Mouse (Mus musculus) forebrain, embryonic 14.5 days (tissue): ENCODE data around the gene Synrg. TPM values are rescaled to one million over a fixed set of nuclear protein-coding genes. Genes with fewer than 3 reads are reported as not detected.
A peak's percentile ranks its signal among the peaks of the same experiment; 100 is the strongest.

Source experiments
- ATAC-seq: fragments of 200-750 bp; cut with Nextera tagmentation; 2 replicates; pipeline ENCODE4 v1.8.0; 2017; ENCODE audit warnings: mild to moderate bottlenecking, moderate library complexity
- DNase-seq: peaks from one replicate; pipeline ENCODE4 v3.0.0-alpha.2; 2015; ENCODE audit warnings: low spot score
- H3K27ac ChIP-seq: fragments of 300-500 bp; sonication (generic); 2 replicates; pipeline ENCODE4 v1.5.1; 2014; ENCODE audit warnings: low read depth, mild to moderate bottlenecking, control low read depth, low read length, moderate library complexity
- H3K27me3 ChIP-seq: fragments of 300-500 bp; sonication (generic); replicated peaks from 2 replicates; pipeline ENCODE4 v1.6.1; 2014; ENCODE audit warnings: low read length, control low read depth, mixed read lengths; ENCODE audit not compliant: control insufficient read depth, insufficient read depth
- H3K36me3 ChIP-seq: fragments of 300-500 bp; sonication (generic); 2 replicates; pipeline ENCODE4 v1.6.1; 2014; ENCODE audit warnings: low read length, control low read depth; ENCODE audit not compliant: control insufficient read depth, insufficient read depth
- H3K4me1 ChIP-seq: fragments of 300-500 bp; sonication (generic); 2 replicates; pipeline ENCODE4 v1.6.1; 2014; ENCODE audit warnings: antibody characterized with exemption, low read length, control low read depth; ENCODE audit not compliant: control insufficient read depth, insufficient read depth
- H3K4me2 ChIP-seq: fragments of 300-500 bp; sonication (generic); 2 replicates; pipeline ENCODE4 v1.6.1; 2014; ENCODE audit warnings: mild to moderate bottlenecking, control low read depth, low read length
- H3K4me3 ChIP-seq: fragments of 300-500 bp; sonication (generic); 2 replicates; pipeline ENCODE4 v1.5.1; 2014; ENCODE audit warnings: low read depth, low read length, control low read depth
- H3K9ac ChIP-seq: fragments of 300-500 bp; sonication (generic); 2 replicates; pipeline ENCODE4 v1.6.1; 2014; ENCODE audit warnings: mild to moderate bottlenecking, low read length, control low read depth, moderate library complexity
- H3K9me3 ChIP-seq: fragments of 300-500 bp; sonication (generic); replicated peaks from 2 replicates; pipeline ENCODE4 v1.6.1; 2016; ENCODE audit warnings: low read length, control low read depth, mixed read lengths; ENCODE audit not compliant: control insufficient read depth
- WGBS: fragments of 180-500 bp; shearing (Covaris S2); extraction: QIAGEN DNeasy Blood & Tissue Kit; methylation state at CpG from one replicate; pipeline ENCODE4 v1.1.7; 2014; 5-methylcytosine and 5-hydroxymethylcytosine counted together
- polyA plus RNA-seq: library from polyadenylated mRNA; unstranded; fragments of >200 nt; fragmentation: Nextera tagmentation; extraction: Ambion mirVana; gene quantifications from 2 replicates; pipeline ENCODE4 v1.2.1, GENCODE M21; 2014

Synrg gene
- polyA plus RNA-seq, 1 experiment from 2014 or later = 24.3 TPM

DNA sequence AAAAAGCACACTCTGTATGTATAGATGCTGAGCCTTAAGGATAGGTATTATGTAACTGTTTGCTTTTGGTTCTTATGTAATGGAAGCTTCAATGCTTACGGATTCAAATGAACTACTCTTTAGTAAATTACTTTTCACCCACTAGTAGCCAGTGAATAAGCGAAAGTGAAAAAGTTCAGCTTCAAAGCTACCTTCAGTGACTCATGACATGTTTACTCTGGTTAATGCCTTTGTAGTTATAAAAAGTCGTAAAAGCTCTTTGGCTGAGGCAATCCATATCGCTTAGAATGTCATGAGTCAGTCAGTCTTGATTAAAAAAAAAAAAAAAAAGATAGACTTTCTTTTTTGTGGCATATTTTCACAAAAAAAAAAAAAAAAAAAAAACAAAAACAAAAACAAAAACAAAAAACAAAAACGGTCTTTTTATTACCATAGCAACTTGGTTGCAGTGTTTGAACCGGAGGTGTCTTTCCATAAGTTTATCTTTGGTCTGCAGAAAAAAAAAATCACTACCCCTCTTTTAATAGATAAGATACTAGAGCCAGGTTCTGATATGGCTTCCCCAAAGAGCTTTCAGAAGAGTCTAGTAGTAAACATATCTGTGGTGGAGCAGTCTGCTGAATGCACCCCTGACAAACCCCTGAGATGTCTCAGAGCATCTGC is 52.0 kb downstream of the Synrg start:
- no peak overlapping the region for H3K27ac ChIP-seq
- 92% methylated on average over 6 of the region's 6 CpGs for WGBS
- no peaks in the 10 kb centered on the region for H3K9me3 ChIP-seq
- H3K27me3 ChIP-seq = no peaks in the 10 kb centered on the region
- peaks cover 39% of the 10 kb centered on the region for H3K36me3 ChIP-seq
- no peak overlapping the region for H3K4me2 ChIP-seq
- DNase-seq (no peak), ATAC-seq (no peak)
- no peak overlapping the region for H3K4me3 ChIP-seq
- H3K9ac ChIP-seq = no peak overlapping the region
- H3K4me1 ChIP-seq = peaks cover 18% of the 10 kb centered on the region

DNA sequence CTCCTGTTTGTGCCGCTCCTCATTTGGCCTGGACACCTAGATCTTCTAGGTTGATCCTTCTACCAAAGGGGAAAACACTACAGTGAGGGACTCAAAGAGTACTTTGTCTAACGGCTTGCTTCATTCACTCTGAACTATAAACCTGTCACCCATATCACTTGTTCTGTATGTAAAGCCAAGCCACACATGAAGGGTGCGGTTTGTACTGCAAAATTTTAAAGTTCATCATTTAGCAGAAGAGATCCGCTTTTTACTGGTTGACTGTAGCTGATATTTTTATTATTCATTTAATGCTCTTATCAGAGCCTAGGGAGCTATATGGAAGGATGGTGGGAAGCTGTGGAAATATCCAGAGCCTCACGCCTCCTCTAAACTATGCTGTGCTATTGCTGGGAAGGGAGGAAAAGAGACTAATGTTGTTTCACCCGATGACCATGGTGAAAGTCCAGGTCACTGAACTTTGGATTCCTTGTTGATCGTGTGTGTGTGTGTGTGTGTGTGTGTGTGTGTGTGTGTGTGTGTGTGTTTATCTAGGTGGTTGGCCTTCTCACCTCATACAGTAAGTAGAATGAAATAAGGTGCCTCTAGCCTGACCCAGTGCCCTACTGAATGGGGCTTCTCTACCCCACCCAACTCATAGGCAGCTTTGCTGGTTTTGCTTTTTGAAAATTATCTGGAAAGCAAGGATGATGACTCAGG is 52.7 kb downstream of the Synrg start:
- DNase-seq = no peak
- 91% methylated on average over 7 of the region's 7 CpGs for WGBS
- no peak overlapping the region for H3K4me3 ChIP-seq
- H3K4me2 ChIP-seq = no peak overlapping the region
- no peak overlapping the region for H3K27ac ChIP-seq
- peaks cover 46% of the 10 kb centered on the region for H3K36me3 ChIP-seq
- H3K4me1 ChIP-seq = peaks cover 14% of the 10 kb centered on the region
- ATAC-seq = no peak
- no peak overlapping the region for H3K9ac ChIP-seq
- no peaks in the 10 kb centered on the region for H3K9me3 ChIP-seq
- no peaks in the 10 kb centered on the region for H3K27me3 ChIP-seq

DNA sequence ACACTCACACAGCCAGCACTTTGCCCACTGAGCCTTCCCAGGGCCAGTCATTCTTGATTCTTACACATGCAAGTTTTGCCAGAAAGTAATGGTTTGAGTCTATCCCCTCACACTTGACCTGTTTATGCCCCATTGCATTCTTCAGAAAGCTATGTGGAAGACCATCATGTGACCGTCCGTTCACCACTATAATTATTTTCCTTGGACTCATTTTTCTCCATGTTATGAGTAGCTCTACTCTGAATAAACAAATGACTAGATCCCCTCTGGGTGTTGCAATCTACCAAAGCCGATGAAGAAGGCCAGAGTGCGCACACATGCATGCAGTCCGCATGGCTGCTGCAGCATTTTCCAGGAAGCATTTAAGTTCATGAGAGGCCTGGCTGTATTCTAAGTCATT is 63.0 kb downstream of the Synrg start:
- H3K4me2 ChIP-seq = no peak overlapping the region
- peaks cover 90% of the 10 kb centered on the region for H3K36me3 ChIP-seq
- H3K9ac ChIP-seq = no peak overlapping the region
- no peak overlapping the region for H3K4me3 ChIP-seq
- no peaks in the 10 kb centered on the region for H3K27me3 ChIP-seq
- H3K27ac ChIP-seq = no peak overlapping the region
- H3K9me3 ChIP-seq = no peaks in the 10 kb centered on the region
- ATAC-seq = no peak
- no peaks in the 10 kb centered on the region for H3K4me1 ChIP-seq
- 96% methylated on average over 5 of the region's 5 CpGs for WGBS
- DNase-seq = no peak

DNA sequence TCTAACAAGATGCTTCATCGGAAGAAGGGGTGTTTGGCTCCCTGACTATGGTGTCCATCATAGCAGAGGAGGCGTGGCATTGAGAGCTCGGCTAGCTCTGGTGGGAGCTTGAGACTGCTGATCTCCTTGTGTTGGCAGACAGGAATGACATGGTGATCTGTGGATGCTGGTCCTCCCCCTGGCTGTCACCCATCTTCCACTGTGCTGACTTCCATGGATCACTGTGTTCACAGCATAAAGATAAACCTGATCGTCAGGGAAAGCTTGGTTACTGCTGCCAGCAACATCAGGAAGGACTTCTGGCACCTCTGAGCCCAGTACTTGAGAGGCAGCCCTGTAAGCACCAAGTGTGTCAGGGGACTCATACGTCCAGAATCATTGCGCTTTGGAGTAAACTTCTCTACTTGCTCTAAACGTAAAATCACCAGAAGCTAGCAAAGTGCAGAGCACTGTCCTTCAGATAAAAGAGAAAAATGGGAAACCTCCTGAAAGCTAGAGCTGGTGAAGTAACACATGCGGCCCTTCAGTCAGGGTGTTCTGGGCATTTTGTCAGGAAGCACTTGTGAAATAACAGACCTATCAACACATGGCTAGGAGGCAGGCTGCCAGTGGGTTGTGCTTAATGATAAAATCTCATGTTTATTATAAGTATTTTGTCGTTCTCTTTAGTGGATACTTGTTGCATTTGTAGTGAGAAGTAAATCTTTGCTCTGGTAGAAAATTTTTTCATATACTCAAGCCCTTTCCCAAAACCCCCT is 64.2 kb downstream of the Synrg start:
- ATAC-seq (no peak; the same call in 1 of the 2 replicates), DNase-seq (peak; percentile 72)
- no peaks in the 10 kb centered on the region for H3K9me3 ChIP-seq
- H3K4me3 ChIP-seq = no peak overlapping the region
- H3K9ac ChIP-seq = no peak overlapping the region
- 82% methylated on average over 9 of the region's 9 CpGs for WGBS
- H3K4me1 ChIP-seq = no peaks in the 10 kb centered on the region
- peaks cover 89% of the 10 kb centered on the region for H3K36me3 ChIP-seq
- H3K4me2 ChIP-seq = no peak overlapping the region
- H3K27ac ChIP-seq = peak overlapping the region; percentile 41; the same call in 1 of the 2 replicates
- no peaks in the 10 kb centered on the region for H3K27me3 ChIP-seq

DNA sequence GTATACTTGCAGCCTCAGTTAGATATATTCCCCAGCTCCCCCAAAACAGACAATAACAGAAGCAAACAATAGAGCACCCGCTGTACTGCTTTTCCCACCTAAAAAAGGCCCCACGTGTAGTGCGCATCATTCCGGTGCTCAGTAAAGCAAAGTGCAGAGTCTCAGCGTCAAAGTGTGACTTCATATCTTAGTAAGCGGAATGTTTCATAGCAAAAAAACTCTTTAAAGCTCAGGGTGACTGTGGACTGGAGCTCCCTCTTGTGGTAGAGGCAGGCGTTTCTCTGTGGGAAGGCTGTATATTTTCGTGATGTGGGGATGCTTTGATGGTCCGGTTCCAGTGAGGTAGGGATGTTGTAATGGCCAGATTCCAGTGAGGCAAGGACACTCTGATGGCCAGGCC is 67.7 kb downstream of the Synrg start:
- Histone ChIP-seq H3K27ac (no peak overlapping the region), H3K4me1 (no peaks in the 10 kb centered on the region), H3K4me3 (no peak overlapping the region), H3K4me2 (no peak overlapping the region), H3K9ac (no peak overlapping the region), H3K27me3 (no peaks in the 10 kb centered on the region), H3K9me3 (no peaks in the 10 kb centered on the region), H3K36me3 (peaks cover 75% of the 10 kb centered on the region)
- ATAC-seq = no peak
- no peak for DNase-seq
- 52% methylated on average over 9 of the region's 9 CpGs for WGBS

DNA sequence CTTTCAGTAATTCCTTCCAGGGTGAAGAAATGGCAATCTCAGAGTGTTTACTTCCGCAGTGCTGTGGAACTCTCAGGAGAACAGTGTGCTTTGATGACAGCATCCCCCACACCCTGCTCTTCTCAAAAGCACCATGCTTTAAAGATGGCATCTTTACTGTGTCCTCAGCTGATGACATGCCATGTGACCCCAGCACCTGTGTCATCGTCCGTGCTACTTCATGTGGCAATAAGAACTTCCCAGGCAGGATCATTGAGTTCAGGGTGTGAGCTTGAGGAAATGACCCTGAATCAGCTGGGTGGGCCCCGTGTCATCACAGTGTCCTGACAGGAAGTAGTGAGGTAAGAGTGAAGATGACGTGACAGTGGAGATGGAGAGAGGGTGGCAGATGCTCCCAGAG is 68.3 kb downstream of the Synrg start:
- Histone ChIP-seq H3K4me3 (no peak overlapping the region), H3K4me2 (no peak overlapping the region), H3K9me3 (no peaks in the 10 kb centered on the region), H3K4me1 (no peaks in the 10 kb centered on the region), H3K36me3 (peaks cover 70% of the 10 kb centered on the region), H3K9ac (no peak overlapping the region), H3K27me3 (no peaks in the 10 kb centered on the region), H3K27ac (no peak overlapping the region)
- ATAC-seq (no peak), DNase-seq (no peak)
- WGBS = 92% methylated on average over 5 of the region's 5 CpGs

DNA sequence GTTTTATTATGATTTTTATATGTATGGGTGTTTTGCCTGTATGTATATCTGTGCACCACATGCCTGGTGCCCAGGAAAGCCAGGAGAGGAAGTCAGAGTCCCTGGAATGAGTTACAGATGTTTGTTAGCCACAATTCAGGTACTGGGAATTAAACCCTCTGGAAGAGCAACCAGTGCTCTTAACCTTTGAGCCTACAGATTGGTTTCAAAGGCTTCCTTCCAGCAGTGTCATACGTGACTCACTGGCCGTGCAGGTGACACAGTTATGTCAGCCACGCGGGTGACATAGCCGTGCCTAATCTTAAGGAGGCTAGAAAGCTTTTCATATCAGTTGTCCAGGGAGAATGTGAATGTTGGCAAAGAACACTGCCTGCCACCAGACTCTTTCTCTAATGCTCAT is 69.4 kb downstream of the Synrg start:
- no peaks in the 10 kb centered on the region for H3K9me3 ChIP-seq
- no peaks in the 10 kb centered on the region for H3K4me1 ChIP-seq
- DNase-seq (no peak), ATAC-seq (no peak)
- no peak overlapping the region for H3K9ac ChIP-seq
- no peak overlapping the region for H3K4me3 ChIP-seq
- 92% methylated on average over 5 of the region's 5 CpGs for WGBS
- no peak overlapping the region for H3K27ac ChIP-seq
- H3K4me2 ChIP-seq = no peak overlapping the region
- H3K27me3 ChIP-seq = no peaks in the 10 kb centered on the region
- peaks cover 66% of the 10 kb centered on the region for H3K36me3 ChIP-seq

DNA sequence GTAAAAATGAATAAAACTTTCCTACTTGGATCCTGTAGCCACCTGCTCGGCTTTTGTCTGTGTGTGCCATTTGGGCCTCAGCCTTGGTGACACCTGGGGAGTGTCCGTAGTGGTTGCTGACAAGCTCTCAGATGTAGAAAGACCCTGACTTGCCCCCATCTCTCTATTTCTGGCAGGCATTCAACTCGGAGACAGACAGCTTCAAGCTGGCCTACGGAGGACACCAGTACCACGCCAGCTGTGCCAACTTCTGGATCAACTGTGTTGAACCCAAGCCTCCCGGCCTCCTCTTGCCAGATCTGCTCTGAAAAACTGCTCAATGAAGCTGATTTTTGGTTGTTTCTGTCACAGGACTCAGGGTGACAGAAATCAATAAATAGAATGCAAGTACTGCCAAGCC is 76.4 kb downstream of the Synrg start:
- Histone ChIP-seq H3K4me3 (no peak overlapping the region), H3K4me1 (peaks cover 27% of the 10 kb centered on the region), H3K36me3 (peaks cover 49% of the 10 kb centered on the region), H3K27me3 (no peaks in the 10 kb centered on the region), H3K4me2 (no peak overlapping the region), H3K9me3 (no peaks in the 10 kb centered on the region), H3K9ac (no peak overlapping the region), H3K27ac (no peak overlapping the region)
- ATAC-seq (no peak), DNase-seq (peak; percentile 12)
- 58% methylated on average over 6 of the region's 6 CpGs for WGBS
